Comparison of ENCODE assay signal across 23 mouse cellular contexts in genomic region chr11:73087700-73088480, GRCm38 (mm10). TPM values are rescaled to one million over a fixed set of nuclear protein-coding genes. Genes with fewer than 3 reads are reported as not detected.
DNase-seq lines count a peak whose midpoint lies in the region; ATAC-seq and TF ChIP-seq lines count a peak whose summit lies in the region.
"Had no signal": no experiment of that assay in that cellular context is flagged by ENCODE, and none has a peak within 500 bp of the region (broad histone marks: within the 10 kb centered on the region; RNA-seq: fewer than 3 reads in every experiment).

No protein-coding gene starts in this region.

- H3K4me1 ChIP-seq in heart, embryonic 13.5 days: peaks cover 51% of the 10 kb centered on the region
- peaks cover 8% of the 10 kb centered on the region for H3K4me1 ChIP-seq in heart, adult 2 months (ENCODE audit: control insufficient read depth, insufficient read depth, low read length)
- H3K4me1 ChIP-seq in embryonic facial prominence, embryonic 11.5 days (ENCODE audit: control insufficient read depth, insufficient read depth, low read length): no peaks in the 10 kb centered on the region; the same call in 1 of the 2 replicates
- H3K4me1 ChIP-seq: neural tube, embryonic 13.5 days had no signal

- intact Hi-C loops in heart, adult 2 months (cut with DNase I): no loop called here

- H3K9ac ChIP-seq in heart, embryonic 13.5 days: no peak overlapping the region; the same call in 1 of the 2 replicates
- no peak overlapping the region for H3K9ac ChIP-seq in heart, adult 2 months (ENCODE audit: low read depth, low read length)
- H3K9ac ChIP-seq in embryonic facial prominence, embryonic 11.5 days (replicated peaks; ENCODE audit: low read length): no peak overlapping the region
- H3K9ac ChIP-seq: forebrain, postnatal 0 days; hindbrain, embryonic 12.5 days; limb, embryonic 12.5 days; liver, embryonic 13.5 days; lung, embryonic 14.5 days; midbrain, embryonic 12.5 days; neural tube, embryonic 13.5 days had no signal

- no peaks in the 10 kb centered on the region for H3K27me3 ChIP-seq in heart, embryonic 13.5 days (replicated peaks)
- no peaks in the 10 kb centered on the region for H3K27me3 ChIP-seq in heart, adult 2 months (ENCODE audit: control insufficient read depth, insufficient read depth, low read length)
- H3K27me3 ChIP-seq in embryonic facial prominence, embryonic 11.5 days (ENCODE audit: control insufficient read depth, insufficient read depth, low read length): no peaks in the 10 kb centered on the region
- H3K27me3 ChIP-seq: CH12.LX; hindbrain, embryonic 12.5 days; limb, embryonic 12.5 days; liver, embryonic 13.5 days; midbrain, embryonic 12.5 days; neural tube, embryonic 13.5 days had no signal

- 59% methylated on average over 6 of the region's 6 CpGs for WGBS in heart, embryonic 13.5 days
- 48% methylated on average over 6 of the region's 6 CpGs for WGBS in heart, adult 2 months
- 54% methylated on average over 6 of the region's 6 CpGs for WGBS in embryonic facial prominence, embryonic 11.5 days

- DNase-seq in embryo, embryonic 10.5 days (ENCODE audit: low spot score): peak; percentile 10
- DNase-seq in embryo, embryonic 10 days (ENCODE audit: low spot score): no peak
- DNase-seq in heart, adult 2 months: no peak
- peak; percentile 13 for DNase-seq in 3T3-L1 (ENCODE audit: low read depth, low spot score)
- peak; percentile 10 for DNase-seq in embryonic facial prominence, embryonic 11.5 days (ENCODE audit: low spot score)
- DNase-seq in urinary bladder, postnatal 25 days (ENCODE audit: low spot score): no peak
- no peak for DNase-seq in thymus, postnatal 25 days
- DNase-seq: adrenal gland, postnatal 36 days; cerebellum, adult 18-20 months; forebrain, postnatal 0 days; gastrocnemius, postnatal 36 days; kidney, postnatal 14 days; liver, embryonic 13.5 days; lung, embryonic 14.5 days; lung, postnatal 4 days; thymus, postnatal 36 days had no signal

- peaks cover 19% of the 10 kb centered on the region for H3K36me3 ChIP-seq in heart, embryonic 13.5 days
- peaks cover 5% of the 10 kb centered on the region; the same call in 1 of the 2 replicates for H3K36me3 ChIP-seq in heart, adult 2 months (ENCODE audit: control insufficient read depth, insufficient read depth, low read length)
- H3K36me3 ChIP-seq in embryonic facial prominence, embryonic 11.5 days (replicated peaks; ENCODE audit: control insufficient read depth, insufficient read depth, low read depth, low read length): no peaks in the 10 kb centered on the region
- H3K36me3 ChIP-seq: limb, embryonic 12.5 days had no signal

- H3K79me2 ChIP-seq in heart, adult 2 months (replicated peaks; ENCODE audit: control insufficient read depth, insufficient read depth, low read length): no peaks in the 10 kb centered on the region

- no peak overlapping the region for H3K4me3 ChIP-seq in heart, embryonic 13.5 days
- no peak overlapping the region for H3K4me3 ChIP-seq in heart, adult 2 months
- H3K4me3 ChIP-seq in embryonic facial prominence, embryonic 11.5 days (ENCODE audit: low read depth, low read length): no peak overlapping the region
- H3K4me3 ChIP-seq: erythroblast, embryonic 14.5 days; hindbrain, embryonic 12.5 days; limb, embryonic 12.5 days; liver, embryonic 13.5 days; midbrain, embryonic 12.5 days; neural tube, embryonic 13.5 days had no signal

- H3K4me2 ChIP-seq in heart, embryonic 13.5 days: no peak overlapping the region
- no peak overlapping the region for H3K4me2 ChIP-seq in embryonic facial prominence, embryonic 11.5 days (ENCODE audit: low read depth, low read length)
- H3K4me2 ChIP-seq: hindbrain, embryonic 12.5 days; limb, embryonic 12.5 days; liver, embryonic 13.5 days; lung, embryonic 14.5 days; midbrain, embryonic 12.5 days; neural tube, embryonic 13.5 days had no signal

- 0 out of 2 replicates have a peak overlapping the region, but pooled peaks have one; percentile 1 for H3K27ac ChIP-seq in heart, embryonic 13.5 days (replicated peaks)
- H3K27ac ChIP-seq in heart, adult 2 months: no peak overlapping the region
- no peak overlapping the region for H3K27ac ChIP-seq in embryonic facial prominence, embryonic 11.5 days (replicated peaks; ENCODE audit: low read depth, low read length)
- H3K27ac ChIP-seq: hindbrain, embryonic 12.5 days; limb, embryonic 12.5 days; liver, embryonic 13.5 days; midbrain, embryonic 12.5 days; neural tube, embryonic 13.5 days had no signal

- no peaks in the 10 kb centered on the region for H3K9me3 ChIP-seq in heart, embryonic 13.5 days
- no peaks in the 10 kb centered on the region for H3K9me3 ChIP-seq in embryonic facial prominence, embryonic 11.5 days (replicated peaks; ENCODE audit: control insufficient read depth, low read length)
- H3K9me3 ChIP-seq: hindbrain, embryonic 12.5 days; limb, embryonic 12.5 days; liver, embryonic 13.5 days; midbrain, embryonic 12.5 days; neural tube, embryonic 13.5 days had no signal

- ATAC-seq in heart, embryonic 13.5 days (ENCODE audit: extremely low read depth, insufficient number of reproducible peaks, low FRiP score, low TSS enrichment): no peak
- ATAC-seq in embryonic facial prominence, embryonic 11.5 days (replicated peaks; ENCODE audit: insufficient number of reproducible peaks, low FRiP score, low TSS enrichment, low read depth): no peak
- ATAC-seq: forebrain, postnatal 0 days had no signal

- no peak for TF ChIP-seq CTCF in heart, adult 2 months (IDR thresholded peaks at IDR 0.05)

- TF ChIP-seq EP300 in heart, adult 2 months (IDR thresholded peaks at IDR 0.05; ENCODE audit: insufficient read depth, low read depth, low read length): no peak

- TF ChIP-seq POLR2A in heart, adult 2 months (IDR thresholded peaks at IDR 0.05; ENCODE audit: insufficient read depth, low read depth, low read length): no peak

RNA-seq across cellular contexts. Expression of gene Itgae, which starts 2.5 kb away (rescaled TPM):
- 0.24 and 0.27 TPM in 2 replicates for polyA plus RNA-seq in heart, embryonic 13.5 days (2015; fragmentation: Nextera tagmentation; extraction: Ambion mirVana)
- total RNA-seq in heart, adult 2 months (2021): under 1 TPM; 0.14 to 0.16 TPM
- 0.37 and 0.38 TPM in 2 replicates for polyA plus RNA-seq in heart, adult 2 months (2012; rRNA removed)
- polyA plus RNA-seq in embryonic facial prominence, embryonic 11.5 days (2014; fragmentation: Nextera tagmentation; extraction: Ambion mirVana): 0.06 and 0.17 TPM in 2 replicates
- polyA plus RNA-seq: erythroblast, embryonic 14.5 days had no signal

RNA-seq across cellular contexts. Expression of gene Ncbp3, which starts 40.3 kb away (rescaled TPM):
- polyA plus RNA-seq in heart, embryonic 13.5 days (2015; fragmentation: Nextera tagmentation; extraction: Ambion mirVana): 9.9 TPM in 2 replicates
- total RNA-seq in heart, adult 2 months (2021): 1 to 10 TPM; 5.6 to 5.7 TPM
- polyA plus RNA-seq in heart, adult 2 months (2012; rRNA removed): 2.0 and 4.2 TPM in 2 replicates
- polyA plus RNA-seq in embryonic facial prominence, embryonic 11.5 days (2014; fragmentation: Nextera tagmentation; extraction: Ambion mirVana): 11.3 and 11.9 TPM in 2 replicates

RNA-seq across cellular contexts. Expression of gene Haspin, which starts 50.2 kb away (rescaled TPM):
- polyA plus RNA-seq in heart, embryonic 13.5 days (2015; fragmentation: Nextera tagmentation; extraction: Ambion mirVana): 11.5 and 11.9 TPM in 2 replicates
- total RNA-seq in heart, adult 2 months (2021): under 1 TPM; 0.16 TPM
- polyA plus RNA-seq in heart, adult 2 months (2012; rRNA removed): 0.15 and 0.23 TPM in 2 replicates
- 20.1 and 21.6 TPM in 2 replicates for polyA plus RNA-seq in embryonic facial prominence, embryonic 11.5 days (2014; fragmentation: Nextera tagmentation; extraction: Ambion mirVana)

Comparison
In these comparisons a context has a peak if more than half of its experiments do, and no peak if none do; other contexts are left out.
1. DNase-seq: peak in embryo, embryonic 10.5 days (single experiment), 3T3-L1 (single experiment) and embryonic facial prominence, embryonic 11.5 days (single experiment); none in embryo, embryonic 10 days (single experiment), heart, adult 2 months (0 of 2), urinary bladder, postnatal 25 days (single experiment) and thymus, postnatal 25 days (single experiment).
2. RNA of gene Haspin, which starts 50.2 kb away (polyA plus RNA-seq): 20.1 to 21.6 TPM in embryonic facial prominence, embryonic 11.5 days and 11.5 to 11.9 TPM in heart, embryonic 13.5 days; 0.15 to 0.23 TPM in heart, adult 2 months; every median in the first group is over 10 times any median in the second.